Mouse (Mus musculus): ENCODE data around the gene Fbxl12. TPM values are rescaled to one million over a fixed set of nuclear protein-coding genes. Genes with fewer than 3 reads are reported as not detected.
"Not testable (repeated sequence)": the region's sequence is repeated elsewhere in the genome, so short reads cannot be mapped to it uniquely, and the experiment has no call there.

Gene Fbxl12
- 10 to 100 TPM; 21.7 to 59.5 (median 54.3) TPM for polyA plus RNA-seq (2017; shearing (Covaris generic))

DNA sequence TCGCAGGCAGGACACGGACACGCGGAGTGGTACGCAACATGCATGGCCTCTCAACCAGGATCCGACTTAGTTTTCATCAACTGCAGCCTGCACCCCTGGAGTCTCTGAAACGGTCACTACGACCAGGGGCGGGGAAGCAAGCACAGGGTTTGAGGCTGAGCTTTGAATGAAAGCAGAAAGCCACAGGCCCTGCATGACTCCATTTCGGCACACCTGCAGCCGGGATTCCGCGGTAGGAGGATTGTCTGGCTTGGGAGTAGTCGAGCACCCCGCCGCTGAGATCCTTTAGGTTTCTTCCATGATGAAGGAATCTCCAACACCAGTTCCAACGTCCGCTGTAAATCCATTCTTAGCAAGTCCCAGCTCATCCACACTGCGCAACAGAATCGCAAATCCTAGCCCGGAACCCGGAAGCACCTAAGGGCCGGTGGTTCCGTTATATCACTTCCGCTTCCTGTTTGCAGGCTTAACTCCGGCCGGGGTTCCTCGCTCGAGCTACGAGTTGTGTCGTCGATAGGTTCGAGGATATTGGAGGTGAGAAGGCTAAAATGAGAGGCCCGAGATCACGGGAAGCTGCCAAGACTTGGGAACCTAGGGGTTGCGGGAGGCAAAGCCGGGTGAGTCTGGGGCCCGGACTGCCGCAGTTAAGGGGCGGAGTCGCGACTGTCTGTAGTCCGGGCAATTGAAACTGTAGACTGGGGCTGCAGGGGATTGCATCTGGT is at the start of gene Fbxl12:
Gene Fbxl12 (minus strand): TSS at position 408 of the 722 bp plus-strand sequence.
- peak; percentile 74 for ATAC-seq

DNA sequence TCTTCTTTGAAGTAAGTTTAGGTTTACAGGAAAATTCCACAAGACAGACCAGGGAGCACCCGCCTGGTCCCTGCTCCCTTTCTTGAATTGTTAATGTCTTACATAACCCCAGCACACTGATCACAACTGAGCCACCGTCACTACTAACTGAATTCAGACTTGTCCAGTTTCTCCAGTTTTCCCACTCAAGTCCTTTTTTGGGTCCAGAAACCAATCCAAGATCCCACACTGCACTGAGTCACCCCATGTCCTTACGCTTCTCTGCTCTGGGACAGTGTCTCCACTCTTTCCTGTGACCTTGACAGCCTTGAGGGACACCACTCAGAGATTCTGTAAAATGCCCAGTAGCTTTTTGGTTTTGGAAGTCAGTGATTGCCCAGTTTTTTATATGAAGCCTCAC is 48.3 kb upstream of the Fbxl12 start:
- ATAC-seq: no peak

GRCm38 (mm10) chr9:20690449-20690848 is 45.9 kb upstream of the Fbxl12 start:
- not testable (repeated sequence) for ATAC-seq

DNA sequence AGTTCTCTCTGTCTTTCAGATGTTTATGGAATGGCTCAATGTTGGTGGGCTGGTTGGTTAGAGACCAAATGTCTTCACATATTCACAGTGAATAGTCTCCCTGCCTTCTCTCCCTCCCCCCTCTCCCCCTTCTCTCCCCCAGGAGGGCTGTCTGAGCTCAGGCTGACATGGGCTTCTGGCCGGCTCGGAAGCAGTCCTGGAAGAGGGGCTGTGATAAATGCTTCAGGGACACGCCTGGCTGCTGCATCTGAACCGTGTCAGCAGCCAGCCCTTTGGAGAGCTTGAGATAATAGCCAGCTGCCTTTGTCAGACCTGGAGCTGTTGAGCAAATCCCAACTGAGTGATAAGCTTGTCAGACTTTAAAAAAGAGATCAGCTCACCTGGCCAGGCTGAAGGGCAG is 45.3 kb upstream of the Fbxl12 start:
- ATAC-seq: no peak

DNA sequence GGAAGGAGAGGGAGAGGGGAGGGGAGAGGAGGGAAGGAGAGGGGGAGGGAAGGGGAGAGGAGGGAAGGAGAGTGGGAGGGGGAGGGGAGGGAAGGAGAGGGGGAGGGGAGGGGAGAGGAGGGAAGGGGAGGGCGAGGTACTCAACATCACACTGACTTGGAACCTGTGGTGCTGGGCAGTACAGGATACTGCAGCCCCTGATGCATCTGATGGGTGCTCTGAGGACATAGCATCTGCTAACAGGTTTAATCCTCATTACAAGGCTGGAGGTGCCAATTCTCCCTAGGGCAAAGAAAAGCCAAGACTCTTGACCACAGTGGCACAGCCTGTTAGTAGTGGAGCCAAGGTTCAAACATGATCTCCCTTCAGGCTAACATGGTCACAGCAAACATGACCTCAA is 44.8 kb upstream of the Fbxl12 start:
- no peak for ATAC-seq

DNA sequence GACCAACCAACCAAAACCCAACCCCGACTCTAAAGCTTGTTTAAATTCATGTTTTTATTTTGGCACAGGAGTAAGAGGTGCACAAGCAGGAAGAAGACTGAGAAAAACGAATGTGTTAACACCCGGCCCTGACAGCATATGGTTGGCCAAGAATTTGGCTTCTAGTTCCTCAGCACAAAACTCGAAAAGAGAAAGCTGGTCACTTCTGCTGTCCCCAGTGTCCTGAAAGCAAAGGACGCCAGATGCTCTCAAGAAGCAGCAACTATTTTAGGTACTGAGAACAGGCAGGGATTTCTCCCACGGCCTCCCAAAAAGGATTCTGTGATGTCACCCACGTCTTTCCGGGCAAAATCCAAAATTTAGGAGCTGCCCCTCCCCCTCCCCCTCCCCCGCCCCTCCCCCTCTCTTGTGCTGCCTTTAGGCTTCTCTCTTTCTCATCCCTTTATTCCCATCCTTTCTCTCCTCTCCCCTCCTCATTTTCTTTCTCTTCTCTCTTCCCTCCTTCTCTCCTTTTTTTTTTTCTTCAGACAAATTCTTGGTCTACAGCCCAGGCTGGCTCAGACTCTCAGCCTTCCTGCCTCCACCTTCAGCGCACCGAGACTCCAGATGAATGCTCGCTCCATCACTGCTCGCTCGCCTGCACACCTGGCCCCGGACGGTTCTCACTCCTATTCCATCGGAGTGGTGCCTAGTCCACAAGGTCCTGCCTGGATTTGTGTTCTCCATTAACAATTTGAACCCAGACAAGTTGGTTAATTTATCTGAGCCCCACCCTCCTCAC is 40.7 kb upstream of the Fbxl12 start:
- ATAC-seq: no peak

- ATAC-seq: no peak
Measured at GRCm38 (mm10) chr9:20682389-20682722, 37.8 kb upstream of the Fbxl12 start.

DNA sequence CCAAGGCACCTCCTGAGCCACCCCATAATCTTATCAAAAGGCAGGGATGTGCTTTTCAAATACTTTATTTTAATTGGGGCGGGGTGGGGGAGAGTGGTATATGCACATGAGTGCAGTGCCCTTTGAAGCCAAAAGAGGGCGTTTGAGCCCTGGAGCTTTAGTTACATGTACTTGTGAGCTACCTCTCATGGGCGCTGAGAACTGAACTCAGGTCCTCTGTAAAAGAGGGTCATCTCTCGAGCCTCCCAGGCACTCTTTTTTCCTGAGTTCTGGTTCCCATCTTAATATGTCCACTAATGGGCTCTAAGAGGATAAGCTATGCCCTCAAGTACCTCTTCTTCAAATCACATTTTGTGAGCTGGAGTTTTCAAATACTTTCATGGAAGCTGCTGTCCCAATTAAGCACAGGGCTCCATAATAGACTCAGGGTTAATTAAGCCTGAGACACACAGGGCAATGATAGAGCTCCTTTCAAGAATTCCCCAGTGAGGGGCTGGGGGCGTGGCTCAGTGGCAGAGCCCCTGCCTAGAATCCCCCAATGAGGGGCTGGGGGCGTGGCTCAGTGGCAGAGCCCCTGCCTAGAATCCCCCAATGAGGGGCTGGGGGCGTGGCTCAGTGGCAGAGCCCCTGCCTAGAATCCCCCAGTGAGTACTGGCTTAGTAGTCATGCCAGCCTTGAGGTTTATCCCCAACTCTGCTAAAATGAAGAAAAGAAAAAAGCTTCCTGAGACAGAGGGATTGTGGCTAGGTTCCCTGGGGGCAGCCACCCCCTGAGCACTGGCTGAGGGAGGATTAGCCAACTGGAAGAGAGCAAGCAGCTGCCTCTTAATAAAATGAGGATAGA is 37.2 kb upstream of the Fbxl12 start:
- no peak for ATAC-seq

- ATAC-seq: no peak
Measured at GRCm38 (mm10) chr9:20680378-20680958, 35.9 kb upstream of the Fbxl12 start.

DNA sequence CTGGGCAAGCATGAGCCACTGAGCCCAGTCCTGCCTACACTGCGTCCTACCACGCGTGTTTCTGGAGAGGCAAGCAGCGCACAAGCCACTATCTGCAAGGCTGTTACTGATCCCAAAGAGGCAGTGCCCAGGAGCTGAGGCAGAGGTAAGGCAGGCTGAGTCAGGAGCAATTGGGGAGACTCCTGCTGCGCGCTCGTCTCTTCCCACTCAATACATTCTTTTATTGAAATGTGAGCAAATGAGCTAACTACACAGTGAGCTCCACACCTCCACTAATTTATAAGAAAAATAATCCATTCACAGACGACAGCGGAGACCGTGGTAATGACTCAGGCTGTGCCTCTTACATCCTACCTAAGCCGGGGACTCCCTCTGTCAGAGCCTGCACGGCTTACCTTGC is 33.3 kb upstream of the Fbxl12 start:
- ATAC-seq: no peak

- ATAC-seq: no peak
Measured at GRCm38 (mm10) chr9:20672047-20672446, 27.5 kb upstream of the Fbxl12 start.

GRCm38 (mm10) chr9:20668065-20668464 is 23.5 kb upstream of the Fbxl12 start:
- no peak for ATAC-seq

DNA sequence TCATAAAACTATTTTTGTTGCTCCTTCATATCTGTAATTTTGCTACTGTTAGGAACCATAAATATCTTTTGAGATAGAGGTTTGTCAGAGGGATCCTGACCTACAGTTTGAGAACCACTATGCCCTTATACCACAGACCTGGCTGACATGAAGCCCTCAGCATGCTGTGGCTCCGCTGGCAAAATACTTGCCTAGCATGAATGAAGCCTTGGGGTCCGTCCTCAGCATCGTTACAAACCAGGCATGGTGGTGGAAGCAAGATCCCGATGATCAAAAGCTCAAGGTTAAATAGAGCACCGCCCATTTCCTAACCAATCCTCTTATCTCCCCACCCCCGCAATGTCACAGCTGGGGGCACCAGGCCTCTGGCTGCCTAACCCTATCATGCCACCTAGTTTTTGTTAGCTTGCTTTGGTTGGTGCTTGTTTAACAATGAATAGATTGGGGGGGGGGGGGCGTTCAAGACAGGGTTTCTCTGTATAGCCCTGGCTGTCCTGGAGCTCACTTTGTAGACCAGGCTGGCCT is 22.0 kb upstream of the Fbxl12 start:
- ATAC-seq: no peak

DNA sequence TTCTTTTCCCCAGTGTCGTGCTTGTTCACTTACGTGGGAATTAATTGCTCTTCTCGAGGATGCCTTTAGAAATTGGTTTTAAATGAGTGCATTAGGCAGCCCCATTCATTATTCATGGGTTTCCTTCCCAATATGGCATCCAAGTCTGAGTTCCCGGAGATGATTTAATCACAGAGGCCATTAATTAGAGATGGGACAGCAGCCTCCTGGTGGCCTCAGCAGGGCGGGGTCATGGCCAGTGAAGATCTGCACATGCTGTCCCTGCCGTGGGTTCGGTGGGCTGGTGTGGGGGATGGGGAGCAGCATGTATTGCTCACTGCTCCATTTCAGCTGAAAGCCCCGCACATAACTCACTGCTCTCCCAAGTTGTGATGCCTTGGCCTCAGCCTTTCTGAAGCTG is 21.4 kb upstream of the Fbxl12 start:
- ATAC-seq: no peak

DNA sequence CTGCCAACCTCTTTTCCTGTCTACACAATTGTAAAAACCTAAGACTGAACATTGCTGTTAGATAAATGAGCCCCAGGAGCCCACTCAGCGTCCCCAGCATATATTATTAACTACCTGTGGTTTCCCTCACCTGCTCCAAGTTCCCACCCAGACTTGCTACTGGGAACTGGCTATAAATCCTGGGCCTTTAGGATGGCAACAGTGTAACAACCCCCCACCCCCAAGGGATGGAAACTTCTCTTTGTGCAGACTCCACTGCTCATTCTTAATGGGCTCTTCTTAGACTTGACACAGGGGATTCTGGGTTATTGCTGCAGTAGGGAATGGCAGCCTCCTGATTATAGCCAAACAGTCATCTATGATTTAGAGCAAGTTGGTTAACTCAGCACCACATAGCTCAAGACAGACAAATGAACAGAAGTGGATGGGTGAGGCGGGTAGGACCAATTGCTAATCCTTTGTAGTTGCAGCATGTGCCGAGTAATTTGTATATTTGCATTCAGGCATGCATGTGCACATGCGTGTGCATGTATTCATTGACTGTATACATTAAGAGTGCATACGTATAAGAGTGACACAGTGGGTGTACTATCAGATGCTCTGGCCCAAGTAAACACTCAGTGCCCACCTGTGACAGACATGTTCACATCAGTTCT is 20.5 kb upstream of the Fbxl12 start:
- no peak for ATAC-seq

DNA sequence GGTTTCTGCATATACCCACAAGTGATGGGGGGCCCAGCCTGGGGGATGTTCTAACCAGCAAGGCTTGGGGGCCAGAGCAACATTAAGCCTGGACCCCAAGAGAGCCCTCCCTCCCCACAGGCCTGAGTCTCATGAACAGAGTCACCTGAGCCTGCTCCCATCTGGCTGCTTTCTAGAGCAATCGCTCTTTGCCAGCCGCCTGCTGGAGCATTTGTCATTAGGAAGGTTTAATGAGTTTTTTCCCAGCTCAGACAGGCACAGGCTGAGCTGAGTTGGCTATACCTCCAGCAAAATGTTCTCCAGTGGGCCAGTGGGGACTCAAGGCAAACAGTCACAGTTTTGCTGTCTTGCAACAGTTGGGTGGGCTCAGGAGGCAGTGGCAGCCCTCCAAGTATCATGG is 19.8 kb upstream of the Fbxl12 start:
- no peak for ATAC-seq

GRCm38 (mm10) chr9:20663956-20664355 is 19.4 kb upstream of the Fbxl12 start:
- no peak for ATAC-seq

DNA sequence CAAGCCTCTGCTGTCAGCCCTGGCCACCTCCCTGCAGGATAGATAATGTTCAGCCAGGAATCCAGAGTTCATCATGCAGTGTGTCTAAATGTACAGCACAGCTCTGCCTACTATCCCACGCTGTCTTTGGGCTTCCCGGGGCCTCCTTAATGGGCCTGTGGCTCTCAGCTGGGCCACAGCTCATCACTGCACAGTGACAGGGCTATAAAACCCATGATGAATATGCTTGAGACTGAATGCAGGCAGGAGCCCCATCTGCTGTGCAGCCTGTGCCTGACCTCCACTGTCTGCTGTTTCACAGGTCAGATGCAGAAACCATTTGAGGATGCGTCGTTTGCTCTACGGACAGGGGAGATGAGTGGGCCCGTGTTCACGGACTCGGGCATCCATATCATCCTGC is 18.3 kb upstream of the Fbxl12 start:
- no peak for ATAC-seq

DNA sequence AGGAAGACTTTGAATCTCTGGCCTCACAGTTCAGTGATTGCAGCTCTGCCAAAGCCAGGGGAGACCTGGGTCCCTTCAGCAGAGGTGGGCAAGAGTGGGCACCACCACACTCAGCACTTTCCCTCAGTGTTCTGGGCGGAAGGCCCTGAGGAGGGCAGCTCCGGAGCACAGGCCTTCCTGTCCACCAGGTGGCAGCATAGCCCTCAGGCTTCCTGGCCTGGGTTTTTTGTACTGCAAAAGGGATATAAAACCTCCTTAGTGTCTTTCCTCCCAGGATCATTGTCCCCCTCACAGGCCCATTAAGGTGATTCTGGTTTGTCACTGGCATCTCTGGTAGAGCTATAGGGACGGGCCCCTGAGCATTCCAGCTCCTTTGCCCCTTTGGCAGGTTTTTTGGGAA is 17.8 kb upstream of the Fbxl12 start:
- ATAC-seq: peak; percentile 35

- ATAC-seq: no peak
Measured at GRCm38 (mm10) chr9:20657546-20657945, 13.0 kb upstream of the Fbxl12 start.

- no peak for ATAC-seq
Measured at GRCm38 (mm10) chr9:20653859-20654258, 9.3 kb upstream of the Fbxl12 start.

DNA sequence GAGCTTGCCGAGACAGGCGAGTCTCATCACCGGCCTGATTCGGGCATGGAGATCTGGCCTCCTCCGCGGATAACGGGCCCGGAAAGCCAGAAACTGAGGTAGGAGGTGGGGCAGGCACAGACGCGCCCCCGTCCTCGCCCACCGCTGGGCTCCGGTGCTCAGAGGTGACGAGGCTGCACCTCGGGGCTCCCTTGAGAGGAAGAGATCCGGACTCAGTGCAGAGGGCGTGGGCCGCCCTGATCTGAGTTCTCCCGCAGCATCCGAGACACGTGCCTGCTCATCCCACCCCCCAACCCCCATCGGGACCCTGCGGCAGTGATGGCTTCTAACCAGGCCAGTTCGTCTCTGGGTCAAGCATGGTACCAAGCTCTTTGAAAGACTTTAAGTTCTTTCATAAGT is 7.7 kb upstream of the Fbxl12 start:
- no peak for ATAC-seq
